Mouse (Mus musculus) heart, adult 11 months (tissue): ENCODE measurements around the gene Kcnn3.
A peak's percentile ranks its signal among the peaks of the same experiment; 100 is the strongest.

Experiments
- DNase-seq: peaks from one replicate; pipeline ENCODE4 v3.0.0; 2022

Kcnn3 gene

DNA sequence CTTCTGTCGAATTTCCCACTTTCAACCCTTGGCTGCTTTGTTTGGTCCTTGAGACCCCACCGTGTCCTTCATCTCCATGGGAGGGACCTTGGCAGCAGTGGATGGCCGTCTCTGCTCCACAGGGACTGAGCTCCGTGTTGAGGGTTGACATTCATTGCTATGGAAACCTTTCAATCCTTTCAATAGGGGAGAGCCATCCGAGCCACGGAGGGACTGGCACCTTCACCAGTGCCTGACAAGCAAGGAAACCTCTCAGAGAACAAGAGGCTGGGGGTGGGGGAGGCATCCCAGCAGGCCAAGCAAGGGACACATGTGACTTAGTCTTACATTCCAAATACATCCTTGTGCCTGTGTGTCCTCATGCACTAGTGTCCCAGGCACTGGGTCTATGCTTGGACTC lies 102.9 kb downstream of the Kcnn3 start:
- no peak for DNase-seq

DNA sequence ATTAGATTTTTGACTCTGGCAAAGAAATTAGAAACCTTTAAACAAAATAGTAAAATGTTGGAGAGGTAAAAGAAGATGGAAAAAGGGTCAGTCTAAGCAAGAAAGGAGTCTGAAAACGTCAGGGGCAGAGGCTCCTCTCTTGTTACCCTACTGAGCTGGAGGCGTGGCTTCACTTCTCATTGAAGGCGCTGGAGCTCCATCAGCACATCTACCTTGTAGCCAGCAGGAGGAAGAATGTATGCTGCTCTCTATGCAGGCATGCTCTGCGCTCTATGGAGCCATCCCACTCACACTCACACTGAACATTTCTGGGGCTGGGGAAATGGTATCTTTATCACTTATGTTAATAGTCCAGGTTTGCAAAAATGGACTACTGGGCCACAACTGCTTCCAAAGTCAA lies 103.6 kb downstream of the Kcnn3 start:
- no peak for DNase-seq

GRCm38 (mm10) chr3:89624001-89624400 lies 104.0 kb downstream of the Kcnn3 start:
- DNase-seq, result no peak

DNA sequence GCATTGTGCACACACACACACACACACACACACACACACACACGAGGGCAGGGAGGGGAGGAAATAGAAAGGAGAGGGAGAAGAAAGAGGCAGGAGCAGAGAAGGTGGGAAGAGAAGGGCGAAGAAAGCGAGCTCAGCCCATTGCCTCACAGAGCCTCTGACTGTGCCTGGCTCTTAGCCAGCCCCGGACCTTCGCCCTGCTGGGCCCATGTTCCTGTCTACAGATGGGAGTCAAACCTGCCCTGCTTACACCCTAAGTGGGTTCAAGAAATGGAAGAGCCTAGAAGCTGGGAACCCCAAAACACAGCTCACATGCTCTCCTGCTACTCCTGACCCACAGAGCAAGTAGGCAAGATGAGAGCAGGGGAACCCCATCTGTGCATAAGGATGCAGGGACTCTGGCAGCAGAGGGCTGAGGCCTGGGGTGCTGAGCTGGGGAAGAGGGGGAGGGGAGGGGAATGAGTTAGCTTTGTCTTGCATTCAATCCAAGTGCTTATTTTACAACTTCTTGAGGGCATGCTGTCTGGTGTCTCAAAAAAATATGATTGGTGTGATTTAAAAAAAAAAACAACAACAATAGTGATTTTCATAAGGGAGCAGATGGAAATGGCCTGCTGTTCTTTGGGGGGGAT lies 105.0 kb downstream of the Kcnn3 start:
- no peak for DNase-seq

GRCm38 (mm10) chr3:89626556-89626955 lies 106.6 kb downstream of the Kcnn3 start:
- no peak for DNase-seq

- no peak for DNase-seq
Observed at GRCm38 (mm10) chr3:89629811-89630210, 109.8 kb downstream of the Kcnn3 start.

DNA sequence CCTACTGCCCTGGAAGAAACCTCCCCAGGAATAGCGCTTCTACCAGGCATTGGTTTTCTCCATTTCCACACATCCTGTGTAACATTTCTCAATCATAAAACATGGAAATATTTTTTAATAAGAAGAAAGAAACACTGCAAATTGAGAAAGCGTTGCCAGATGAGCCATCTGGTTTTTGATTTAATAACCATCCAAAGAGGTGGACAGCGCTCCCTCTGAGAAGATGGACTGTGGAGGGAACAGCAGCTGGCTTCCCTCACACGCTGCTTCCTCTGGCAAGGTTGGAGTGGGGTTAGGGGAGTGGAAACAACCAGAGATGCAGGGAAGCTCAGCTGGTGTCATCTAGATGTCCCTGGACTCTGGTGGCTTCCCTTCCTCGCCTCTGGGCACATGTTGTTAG lies 111.8 kb downstream of the Kcnn3 start:
- DNase-seq, result peak; percentile 96

DNA sequence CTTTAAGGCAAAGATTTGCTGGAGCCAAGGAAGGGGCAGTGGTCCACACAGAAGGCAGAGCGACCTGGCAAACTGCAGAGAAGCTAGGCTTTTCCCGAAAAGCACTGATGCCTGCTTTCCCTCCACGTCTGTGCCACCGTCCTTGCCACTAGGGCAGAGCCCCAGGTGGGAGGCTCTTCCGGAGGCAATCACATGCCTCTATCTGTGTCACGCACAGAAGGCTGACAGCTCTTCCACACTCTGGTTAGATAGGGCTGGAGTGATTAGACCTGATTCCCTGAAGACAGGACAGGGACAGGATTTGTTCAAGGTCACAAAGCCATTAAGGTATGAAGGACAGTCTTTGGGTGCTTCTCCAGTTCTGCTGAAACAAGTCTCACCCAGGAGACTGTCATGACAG lies 113.6 kb downstream of the Kcnn3 start:
- no peak for DNase-seq

- peak; percentile 98 for DNase-seq
Observed at GRCm38 (mm10) chr3:89633941-89634340, 114.0 kb downstream of the Kcnn3 start.

- DNase-seq, result no peak
Observed at GRCm38 (mm10) chr3:89640804-89641203, 120.8 kb downstream of the Kcnn3 start.

DNA sequence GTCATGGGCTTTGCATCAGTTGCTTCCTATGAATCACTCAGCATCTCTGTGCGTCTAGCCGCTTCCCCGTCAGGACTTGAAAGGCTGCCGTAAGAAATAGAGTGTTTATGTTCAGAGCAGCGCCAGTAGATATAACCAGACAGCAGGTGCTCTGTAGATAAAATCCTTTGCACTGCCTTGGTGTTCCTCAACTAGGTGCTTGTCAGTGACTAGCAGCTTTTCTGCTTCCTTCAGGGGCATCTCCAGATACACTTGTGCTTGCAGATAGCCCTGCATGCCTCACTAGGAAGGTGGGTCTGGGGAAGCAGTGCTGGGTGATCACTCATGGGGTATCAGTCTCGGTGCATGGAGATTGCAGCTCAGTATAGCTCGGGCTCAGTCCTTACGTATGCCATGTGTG lies 123.4 kb downstream of the Kcnn3 start:
- no peak for DNase-seq

GRCm38 (mm10) chr3:89646813-89647255 lies 126.9 kb downstream of the Kcnn3 start:
- DNase-seq, result peak; percentile 89

DNA sequence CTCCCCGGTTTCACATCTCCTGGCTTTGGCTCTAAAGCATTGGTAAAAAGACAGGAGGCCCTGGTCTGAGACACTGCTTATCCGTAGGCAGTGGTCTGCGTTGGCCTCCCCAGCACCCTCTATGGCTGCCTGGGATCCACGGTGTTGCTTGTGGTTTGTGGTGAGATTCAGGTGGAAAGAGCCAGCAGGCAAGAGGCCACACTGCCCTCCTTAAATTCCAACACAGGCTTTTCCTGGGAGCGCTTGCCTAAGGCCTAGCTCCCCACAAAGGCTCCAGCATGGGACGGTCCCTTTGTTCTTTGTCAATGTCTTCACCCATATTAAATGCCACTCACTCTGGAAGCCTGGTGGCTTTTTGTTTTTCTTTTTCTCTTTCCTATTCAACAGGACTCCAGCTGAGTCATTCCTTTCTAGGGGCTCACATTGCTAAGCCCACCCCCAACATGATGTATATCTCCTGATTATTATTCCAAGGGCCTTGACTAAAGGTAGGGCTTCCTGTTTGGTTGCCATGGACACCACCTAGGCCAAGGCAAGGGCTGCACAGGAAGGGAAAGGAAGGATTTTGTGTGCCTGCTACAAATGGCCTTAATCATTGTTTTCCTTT lies 127.4 kb downstream of the Kcnn3 start:
- DNase-seq, result no peak

- no peak for DNase-seq
Observed at GRCm38 (mm10) chr3:89649890-89650289, 129.9 kb downstream of the Kcnn3 start.

DNA sequence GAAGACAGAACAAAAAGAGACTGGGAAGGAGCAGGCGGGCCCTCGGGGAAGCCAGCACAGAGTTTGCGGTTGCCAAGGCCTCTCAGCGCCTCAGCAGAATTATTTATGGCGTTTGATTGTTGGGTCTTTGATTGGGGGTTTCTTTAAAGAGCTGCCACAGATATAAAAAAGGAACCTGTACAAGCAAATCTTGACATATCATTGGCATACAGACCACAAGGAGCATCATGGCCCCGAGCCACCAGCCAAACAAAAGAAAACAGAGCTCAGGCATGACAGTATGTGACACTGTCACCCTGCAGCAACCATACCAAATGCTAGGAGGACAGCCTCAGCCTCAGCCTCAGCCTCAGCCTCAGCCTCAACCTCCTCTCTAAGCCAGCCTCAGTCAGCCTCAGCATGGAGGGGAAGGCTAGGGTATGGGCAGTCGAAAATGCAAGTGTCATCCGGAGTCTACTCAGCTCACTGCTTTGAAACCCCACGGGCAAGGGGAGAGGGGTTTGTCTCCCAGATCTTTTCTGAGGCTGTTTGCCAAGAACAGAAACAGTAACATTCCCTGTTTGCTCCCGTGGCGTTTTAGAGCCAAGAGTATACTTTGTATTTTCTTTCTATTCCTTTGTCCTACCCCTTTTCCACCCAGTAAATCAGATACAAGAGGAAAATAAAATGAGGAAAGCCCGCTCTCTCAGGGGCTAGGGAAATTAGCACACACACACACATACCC lies 133.4 kb downstream of the Kcnn3 start:
- no peak for DNase-seq

DNA sequence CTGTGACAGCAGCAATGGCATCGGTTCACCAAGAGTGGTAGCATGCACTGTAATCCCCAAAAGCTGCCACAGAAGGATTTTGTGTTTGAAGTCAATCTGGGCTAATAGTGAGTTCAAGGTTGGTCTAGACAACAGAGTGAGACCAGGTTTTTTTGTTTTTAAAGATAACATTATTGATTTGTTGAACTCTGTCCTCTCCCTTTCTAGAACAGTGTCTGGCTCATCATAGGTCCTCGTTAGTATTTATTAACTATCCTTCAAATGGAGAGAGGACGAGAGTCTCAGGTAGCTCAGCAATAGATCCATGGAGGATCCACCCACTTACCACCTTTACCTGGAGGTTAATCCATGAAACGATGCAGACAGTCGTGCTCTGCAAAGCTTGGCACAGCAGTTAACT lies 137.1 kb downstream of the Kcnn3 start:
- no peak for DNase-seq

GRCm38 (mm10) chr3:89658457-89658856 lies 138.5 kb downstream of the Kcnn3 start:
- no peak for DNase-seq

DNA sequence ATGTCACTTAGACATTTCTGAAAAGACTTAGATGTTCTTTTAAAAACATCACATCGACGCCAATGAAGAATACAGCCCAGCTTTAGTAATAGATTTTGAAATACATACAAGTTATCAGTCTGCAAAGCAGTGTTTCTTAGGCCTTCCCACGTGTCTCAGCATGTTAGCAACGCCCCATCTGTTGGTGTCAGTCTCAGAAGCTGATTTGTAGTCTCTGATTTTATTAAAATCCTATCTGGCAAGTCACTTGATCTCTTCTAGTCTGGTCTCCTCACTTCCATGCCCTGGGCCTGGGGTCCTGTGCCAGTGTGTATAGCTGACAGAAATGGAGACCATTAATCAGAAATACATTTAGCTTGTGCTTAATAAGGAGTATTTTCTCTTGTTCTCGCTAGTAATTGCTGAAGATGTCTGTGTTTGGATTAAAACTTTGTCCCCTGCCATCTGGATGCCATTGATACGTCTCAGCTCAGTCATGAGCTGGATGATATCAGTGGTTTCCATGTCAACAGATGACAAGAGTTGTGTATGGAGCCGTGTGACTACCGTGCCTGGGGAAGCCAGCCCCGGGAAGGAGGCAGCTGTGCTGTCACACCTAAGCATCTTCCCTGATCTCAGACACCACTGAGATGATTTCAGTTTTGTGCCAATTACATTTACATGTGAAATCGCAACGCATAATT lies 140.1 kb downstream of the Kcnn3 start:
- peak; percentile 81 for DNase-seq

DNA sequence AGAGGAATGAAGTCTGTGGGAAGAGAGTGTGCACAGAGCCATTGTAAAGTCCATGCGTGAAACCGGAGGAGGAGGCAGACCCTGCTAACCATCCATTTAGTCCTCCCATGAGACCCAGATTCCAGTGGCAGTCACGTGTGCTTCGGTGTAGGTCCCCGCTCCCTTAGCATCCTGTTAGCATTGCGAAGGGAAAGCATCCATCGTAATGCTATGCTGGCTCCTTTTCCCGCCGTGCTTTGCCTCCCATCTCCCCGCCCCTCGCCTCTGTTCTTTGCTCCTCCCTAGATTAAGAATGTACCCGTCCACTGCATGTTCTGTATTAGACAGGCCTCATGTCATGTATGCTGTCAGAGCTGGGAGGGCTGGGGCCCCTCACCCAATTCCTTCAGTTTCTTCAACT lies 144.8 kb downstream of the Kcnn3 start:
- DNase-seq, result no peak

DNA sequence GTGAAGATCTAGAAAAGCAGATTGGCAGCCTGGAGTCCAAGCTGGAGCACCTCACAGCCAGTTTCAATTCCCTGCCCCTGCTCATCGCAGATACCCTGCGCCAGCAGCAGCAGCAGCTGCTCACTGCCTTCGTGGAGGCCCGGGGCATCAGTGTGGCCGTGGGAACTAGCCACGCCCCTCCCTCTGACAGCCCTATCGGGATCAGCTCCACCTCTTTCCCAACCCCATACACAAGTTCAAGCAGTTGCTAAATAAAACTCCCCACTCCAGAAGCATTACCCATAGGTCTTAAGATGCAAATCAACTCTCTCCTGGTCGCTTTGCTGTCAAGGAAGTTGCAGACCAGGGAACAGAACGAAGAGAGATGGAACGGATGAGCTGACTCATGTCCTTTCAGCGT lies 147.2 kb downstream of the Kcnn3 start:
- DNase-seq, result no peak

DNA sequence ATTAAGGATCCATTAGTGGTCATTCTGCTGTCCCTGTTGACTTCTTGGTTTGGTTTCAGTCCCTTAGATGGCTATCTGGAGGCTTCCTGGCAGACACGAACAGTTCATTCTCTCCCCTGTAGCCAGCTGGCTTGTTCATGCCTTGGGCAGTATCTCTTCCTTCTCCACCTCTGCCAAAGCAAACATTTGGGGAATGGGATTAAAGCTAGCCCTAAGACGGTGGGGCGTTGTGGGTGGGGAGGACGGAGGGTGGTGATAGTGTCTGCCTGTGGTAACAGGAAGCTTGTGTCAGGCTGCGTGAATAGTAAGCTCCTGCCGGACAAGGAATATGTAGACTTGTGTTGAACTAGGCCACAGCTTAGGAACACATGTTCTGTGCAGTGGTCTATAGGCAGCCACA lies 151.4 kb downstream of the Kcnn3 start:
- DNase-seq, result peak; percentile 91

- no peak for DNase-seq
Observed at GRCm38 (mm10) chr3:89672573-89673317, 152.8 kb downstream of the Kcnn3 start.

- DNase-seq, result no peak
Observed at GRCm38 (mm10) chr3:89677617-89678016, 157.7 kb downstream of the Kcnn3 start.
